Mouse (Mus musculus) thymus, adult 2 months (tissue): ENCODE measurements around the gene Mtmr3. TPM values are rescaled to one million over a fixed set of nuclear protein-coding genes. Genes with fewer than 3 reads are reported as not detected.
A peak's percentile ranks its signal among the peaks of the same experiment; 100 is the strongest.

Source experiments
- DNase-seq: peaks from one replicate; pipeline ENCODE4 v3.0.0; 2021
- H3K27ac ChIP-seq: fragments of 200-500 bp; 2 replicates; pipeline ENCODE4 v1.5.1; 2012; ENCODE audit warnings: low read length, control low read depth; ENCODE audit not compliant: control insufficient read depth, insufficient read depth
- H3K27me3 ChIP-seq: fragments of 200-500 bp; 2 replicates; pipeline ENCODE4 v1.6.1; 2012; ENCODE audit warnings: mild to moderate bottlenecking, low read length, moderate library complexity, mixed read lengths; ENCODE audit not compliant: control insufficient read depth, insufficient read depth
- H3K36me3 ChIP-seq: fragments of 200-500 bp; 2 replicates; pipeline ENCODE4 v1.6.1; 2012; ENCODE audit warnings: mild to moderate bottlenecking, low read length, moderate library complexity; ENCODE audit not compliant: control insufficient read depth, insufficient read depth
- H3K4me1 ChIP-seq: fragments of 200-500 bp; replicated peaks from 2 replicates; pipeline ENCODE4 v1.6.1; 2012; ENCODE audit warnings: low read length; ENCODE audit not compliant: control insufficient read depth, insufficient read depth
- H3K4me3 ChIP-seq: fragments of 200-500 bp; 2 replicates; pipeline ENCODE4 v1.5.1; 2012; ENCODE audit warnings: mild to moderate bottlenecking, low read length, control low read depth, moderate library complexity; ENCODE audit not compliant: control insufficient read depth, insufficient read depth
- CTCF ChIP-seq: fragments of 200-500 bp; IDR thresholded peaks from 2 replicates; pipeline ENCODE4 v1.5.1; 2012; ENCODE audit warnings: mild to moderate bottlenecking, control low read depth, low read length, moderate library complexity, borderline replicate concordance; ENCODE audit not compliant: control insufficient read depth, poor library complexity, insufficient read depth; ENCODE audit errors: extremely low read depth
- POLR2A ChIP-seq: fragments of 200-500 bp; IDR thresholded peaks from 2 replicates; pipeline ENCODE4 v1.6.1; 2012; ENCODE audit warnings: mild to moderate bottlenecking, low read length, control low read depth, moderate library complexity; ENCODE audit not compliant: control insufficient read depth, poor library complexity, insufficient read depth; ENCODE audit errors: extremely low read depth
- WGBS: fragments of 180-500 bp; shearing (Covaris S2); methylation state at CpG from one replicate; pipeline ENCODE4 v1.1.7; 2018; 5-methylcytosine and 5-hydroxymethylcytosine counted together
- polyA plus RNA-seq: library from polyadenylated mRNA; depleted of rRNA; stranded (reverse); fragments of >200 nt; gene quantifications from 2 replicates; pipeline ENCODE4 v1.2.3, GENCODE M21; 2012; rRNA removed

Mtmr3 gene
- 55.9 and 61.4 TPM in 2 replicates for polyA plus RNA-seq

GRCm38 (mm10) chr11:4594608-4595500 lies at the start of gene Mtmr3:
Mtmr3 (minus strand) TSS chr11:4594863.
- Histone ChIP-seq H3K4me1 (0 out of 2 replicates have a peak, but pooled peaks cover 4% of the 10 kb centered on the region), H3K36me3 (no peaks in the 10 kb centered on the region), H3K27me3 (no peaks in the 10 kb centered on the region), H3K27ac (0 out of 2 replicates have a peak within 1 kb of the TSS, but pooled peaks have one; percentile 13), H3K4me3 (peak within 1 kb of the TSS; percentile 85)
- 2% methylated on average over 53 of the region's 53 CpGs for WGBS
- DNase-seq: peak; percentile 98
- TF ChIP-seq POLR2A (peak; percentile 86), CTCF (peak; percentile 63; the same call in 1 of the 2 replicates)

- Histone ChIP-seq H3K4me1 (peaks cover 5% of the 10 kb centered on the region; the same call in 1 of the 2 replicates), H3K27ac (no peak overlapping the region), H3K27me3 (no peaks in the 10 kb centered on the region), H3K4me3 (no peak overlapping the region), H3K36me3 (peaks cover 6% of the 10 kb centered on the region; the same call in 1 of the 2 replicates)
- DNase-seq: no peak
- TF ChIP-seq POLR2A: no peak
- TF ChIP-seq CTCF: no peak
- WGBS: 98% methylated on average over 5 of the region's 5 CpGs
These were observed 49.1 kb upstream of the Mtmr3 start for GRCm38 (mm10) chr11:4643722-4644121.

- peaks cover 5% of the 10 kb centered on the region; the same call in 1 of the 2 replicates for H3K4me1 ChIP-seq
- H3K4me3 ChIP-seq: no peak overlapping the region
- TF ChIP-seq CTCF (no peak), POLR2A (no peak)
- H3K36me3 ChIP-seq: no peaks in the 10 kb centered on the region
- DNase-seq: no peak
- no peak overlapping the region for H3K27ac ChIP-seq
- no peaks in the 10 kb centered on the region for H3K27me3 ChIP-seq
These were observed 46.5 kb upstream of the Mtmr3 start for GRCm38 (mm10) chr11:4641185-4641584.

- H3K27me3 ChIP-seq: no peaks in the 10 kb centered on the region
- H3K4me3 ChIP-seq: no peak overlapping the region
- H3K4me1 ChIP-seq: peaks cover 5% of the 10 kb centered on the region; the same call in 1 of the 2 replicates
- no peak for DNase-seq
- no peak overlapping the region for H3K27ac ChIP-seq
- 16% methylated on average over 7 of the region's 7 CpGs for WGBS
- no peaks in the 10 kb centered on the region for H3K36me3 ChIP-seq
- TF ChIP-seq CTCF: no peak
- no peak for TF ChIP-seq POLR2A
These were observed 43.6 kb upstream of the Mtmr3 start for GRCm38 (mm10) chr11:4638261-4638660.

GRCm38 (mm10) chr11:4637534-4638234 lies 43.0 kb upstream of the Mtmr3 start, which contains the start of gene Ascc2:
Ascc2 (plus strand) TSS chr11:4637747.
- under 1% methylated on average over 35 of the region's 35 CpGs for WGBS
- peak; percentile 93 for DNase-seq
- Histone ChIP-seq H3K4me1 (peaks cover 5% of the 10 kb centered on the region; the same call in 1 of the 2 replicates), H3K27ac (no peak within 1 kb of the TSS), H3K36me3 (no peaks in the 10 kb centered on the region), H3K27me3 (no peaks in the 10 kb centered on the region), H3K4me3 (peak within 1 kb of the TSS; percentile 63)
- TF ChIP-seq POLR2A (0 out of 2 replicates have a peak, but pooled peaks have one; percentile 23), CTCF (peak; percentile 35; the same call in 1 of the 2 replicates)

GRCm38 (mm10) chr11:4636782-4637342 lies 42.2 kb upstream of the Mtmr3 start:
- DNase-seq: no peak
- WGBS: 65% methylated on average over 5 of the region's 5 CpGs
- no peaks in the 10 kb centered on the region for H3K27me3 ChIP-seq
- no peak overlapping the region for H3K4me3 ChIP-seq
- no peaks in the 10 kb centered on the region for H3K36me3 ChIP-seq
- no peak overlapping the region for H3K27ac ChIP-seq
- H3K4me1 ChIP-seq: peaks cover 5% of the 10 kb centered on the region; the same call in 1 of the 2 replicates
- no peak for TF ChIP-seq POLR2A
- TF ChIP-seq CTCF: no peak
